Mouse (Mus musculus): ENCODE data around the gene Tomm70a.

Gene Tomm70a

GRCm38 (mm10) chr16:57196590-57196989, 75.1 kb downstream of the Tomm70a start:
- no peak for DNase-seq

- no peak for DNase-seq
Measured at GRCm38 (mm10) chr16:57197281-57197680, 75.8 kb downstream of the Tomm70a start.
